Mouse (Mus musculus) thymus, postnatal 10 days (tissue): ENCODE data around the gene Poln.

Experiments used
- DNase-seq, 2 experiments: peaks; one replicate each; pipeline ENCODE4 v3.0.0; 2021; ENCODE audit warnings: low spot score in 2 of 2

Gene Poln

GRCm38 (mm10) chr5:34105681-34106080 is 63.6 kb downstream of the Poln start:
- no peak for DNase-seq

- DNase-seq: peak; percentile 20 to 52
Measured at GRCm38 (mm10) chr5:34097333-34097732, 71.9 kb downstream of the Poln start.

GRCm38 (mm10) chr5:34093021-34093420 is 76.2 kb downstream of the Poln start:
- DNase-seq: no peak

GRCm38 (mm10) chr5:34032520-34032919 is 136.7 kb downstream of the Poln start:
- no peak for DNase-seq

- no peak for DNase-seq
Measured at GRCm38 (mm10) chr5:34031022-34031421, 138.2 kb downstream of the Poln start.

GRCm38 (mm10) chr5:34030101-34030500 is 139.1 kb downstream of the Poln start:
- DNase-seq: no peak

GRCm38 (mm10) chr5:34018968-34019367 is 150.3 kb downstream of the Poln start:
- DNase-seq: no peak

GRCm38 (mm10) chr5:34014652-34015051 is 154.6 kb downstream of the Poln start:
- DNase-seq: no peak

- no peak for DNase-seq
Measured at GRCm38 (mm10) chr5:34007392-34007941, 161.8 kb downstream of the Poln start.

- DNase-seq: no peak
Measured at GRCm38 (mm10) chr5:34006832-34007231, 162.4 kb downstream of the Poln start.

GRCm38 (mm10) chr5:34004618-34005017 is 164.6 kb downstream of the Poln start:
- DNase-seq: no peak

- DNase-seq: no peak
Measured at GRCm38 (mm10) chr5:34002636-34003035, 166.6 kb downstream of the Poln start.

GRCm38 (mm10) chr5:34001401-34001800 is 167.8 kb downstream of the Poln start:
- no peak for DNase-seq

- no peak for DNase-seq
Measured at GRCm38 (mm10) chr5:34000809-34001208, 168.4 kb downstream of the Poln start.

GRCm38 (mm10) chr5:33999466-34000090 is 169.7 kb downstream of the Poln start:
- DNase-seq: no peak

GRCm38 (mm10) chr5:33998505-33998877 is 170.8 kb downstream of the Poln start:
- no peak for DNase-seq

- DNase-seq: no peak
Measured at GRCm38 (mm10) chr5:33997829-33998504, 171.3 kb downstream of the Poln start.

GRCm38 (mm10) chr5:33997051-33997741 is 172.1 kb downstream of the Poln start:
- no peak for DNase-seq

- no peak for DNase-seq
Measured at GRCm38 (mm10) chr5:33996694-33997045, 172.6 kb downstream of the Poln start.

GRCm38 (mm10) chr5:33995843-33996693 is 173.2 kb downstream of the Poln start, which contains the start of gene Nat8l:
Gene Nat8l (plus strand): TSS chr5:33995984.
- peak; percentile 37 to 64 for DNase-seq
